Mouse (Mus musculus) spleen, adult 2 months (tissue): ENCODE data around the gene Armc12. TPM values are rescaled to one million over a fixed set of nuclear protein-coding genes. Genes with fewer than 3 reads are reported as not detected.

Experiments used
- DNase-seq, 2 experiments: peaks; one replicate each; pipeline versions ENCODE4 v3.0.0 to v3.0.0-alpha.2; 2012 to 2021; ENCODE audit warnings: low spot score in 2 of 2, low read depth in 1 of 2
- H3K27ac ChIP-seq: fragments of 200-500 bp; 2 replicates; pipeline ENCODE4 v1.5.1; 2012; ENCODE audit warnings: low read length, inconsistent platforms; ENCODE audit not compliant: insufficient read depth
- H3K27me3 ChIP-seq: fragments of 200-500 bp; 2 replicates; pipeline ENCODE4 v1.6.1; 2012; ENCODE audit warnings: mild to moderate bottlenecking, moderate library complexity, low read length, inconsistent platforms; ENCODE audit not compliant: control insufficient read depth, insufficient read depth
- H3K36me3 ChIP-seq: fragments of 200-500 bp; 2 replicates; pipeline ENCODE4 v1.6.1; 2012; ENCODE audit warnings: mild to moderate bottlenecking, low read length, inconsistent platforms; ENCODE audit not compliant: control insufficient read depth, insufficient read depth
- H3K4me1 ChIP-seq: fragments of 200-500 bp; 2 replicates; pipeline ENCODE4 v1.6.1; 2011; ENCODE audit warnings: inconsistent platforms; ENCODE audit not compliant: control insufficient read depth, insufficient read depth, insufficient read length
- H3K4me3 ChIP-seq: fragments of 200-500 bp; 2 replicates; pipeline ENCODE4 v1.5.1; 2011; ENCODE audit warnings: mild to moderate bottlenecking, inconsistent platforms; ENCODE audit not compliant: insufficient read depth, insufficient read length; ENCODE audit errors: extremely low read depth
- CTCF ChIP-seq: fragments of 200-500 bp; IDR thresholded peaks from 2 replicates; pipeline ENCODE4 v1.5.1; 2011; ENCODE audit warnings: mild to moderate bottlenecking, inconsistent platforms; ENCODE audit not compliant: insufficient read depth, insufficient read length, insufficient replicate concordance; ENCODE audit errors: extremely low read depth
- POLR2A ChIP-seq: fragments of 200-500 bp; IDR thresholded peaks from 2 replicates; pipeline ENCODE4 v1.6.1; 2011; ENCODE audit warnings: low read depth, low read length, inconsistent platforms
- whole genome bisulfite sequencing: fragments of 180-500 bp; shearing (Covaris S2); methylation state at CpG from one replicate; pipeline ENCODE4 v1.1.7; 2018; 5-methylcytosine and 5-hydroxymethylcytosine counted together
- polyA plus RNA-seq: library from polyadenylated mRNA; depleted of rRNA; stranded (reverse); fragments of >200 nt; gene quantifications from 2 replicates; pipeline ENCODE4 v1.2.3, GENCODE M21; 2012; rRNA removed

Gene Armc12
- polyA plus RNA-seq, 1 experiment: 0.25 TPM

DNA sequence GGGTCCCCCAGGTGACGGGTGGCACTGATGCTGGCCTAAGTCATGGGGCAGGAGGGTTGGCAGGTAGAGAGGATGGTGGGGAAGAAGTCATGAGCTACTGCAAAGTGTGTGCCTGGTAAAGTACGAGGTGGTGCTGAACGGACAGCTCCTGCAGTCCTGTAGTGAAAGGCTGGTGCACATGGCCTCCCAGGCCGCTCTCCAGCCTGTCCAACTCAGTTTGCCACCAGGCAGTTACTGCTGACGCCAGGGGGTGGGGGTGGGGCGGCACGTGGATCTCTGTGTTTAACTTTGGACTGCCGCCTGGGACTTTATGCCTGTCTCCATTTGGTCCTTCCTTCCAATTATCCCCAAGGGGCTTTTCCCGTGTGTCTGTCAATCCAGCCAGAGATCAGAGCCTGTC lies 49.8 kb downstream of the Armc12 start:
- peak in 1 of 2 experiments; percentile 11 for DNase-seq
- no peaks in the 10 kb centered on the region; the same call in 1 of the 2 replicates for H3K4me1 ChIP-seq
- TF ChIP-seq POLR2A (no peak), CTCF (no peak)
- H3K4me3 ChIP-seq: no peak overlapping the region
- 0 out of 2 replicates have a peak, but pooled peaks cover 2% of the 10 kb centered on the region for H3K27me3 ChIP-seq
- H3K36me3 ChIP-seq: no peaks in the 10 kb centered on the region
- WGBS: 8% methylated on average over 9 of the region's 9 CpGs
- no peak overlapping the region for H3K27ac ChIP-seq

DNA sequence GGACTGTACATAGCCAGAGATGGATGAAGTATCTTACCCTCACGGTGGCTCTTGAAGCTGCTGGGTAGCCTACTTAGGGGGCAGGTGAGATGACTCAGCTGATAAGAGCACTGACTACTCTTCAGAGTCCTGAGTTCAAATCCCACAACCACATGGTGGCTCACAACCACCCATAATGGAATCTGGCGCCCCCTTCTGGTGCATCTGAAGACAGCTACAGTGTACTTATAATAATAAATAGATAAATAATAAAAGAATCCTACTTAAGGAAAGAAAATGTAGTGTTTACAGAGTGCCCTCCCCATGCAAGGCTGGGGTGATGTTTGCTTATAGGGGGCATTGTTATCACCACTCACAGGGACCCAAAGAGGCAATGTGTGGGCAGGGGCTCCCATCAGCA lies 50.5 kb downstream of the Armc12 start:
- no peak for TF ChIP-seq CTCF
- TF ChIP-seq POLR2A: no peak
- H3K36me3 ChIP-seq: no peaks in the 10 kb centered on the region
- H3K4me3 ChIP-seq: no peak overlapping the region
- no peaks in the 10 kb centered on the region for H3K27me3 ChIP-seq
- 67% methylated on average over 2 of the region's 2 CpGs for WGBS
- H3K27ac ChIP-seq: no peak overlapping the region
- no peak for DNase-seq
- H3K4me1 ChIP-seq: no peaks in the 10 kb centered on the region

DNA sequence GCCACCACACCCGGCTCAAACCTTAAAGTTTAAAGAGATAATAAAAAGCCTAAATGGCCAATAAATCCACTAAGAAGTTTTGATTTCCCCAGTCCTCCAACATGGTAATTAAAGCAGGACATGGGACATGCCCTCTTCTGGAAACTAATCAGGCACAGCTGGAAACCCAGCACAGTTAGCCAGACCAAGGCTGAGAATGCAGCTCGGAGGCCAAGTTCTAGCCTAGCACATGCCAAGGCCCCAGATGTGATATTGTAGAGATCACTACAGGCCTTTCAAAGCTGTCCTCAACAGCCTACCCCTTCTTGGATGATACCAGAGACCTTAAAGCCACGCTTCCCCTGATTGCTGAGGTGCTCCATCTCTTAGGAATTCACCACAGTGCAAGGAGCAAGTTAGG lies 55.9 kb downstream of the Armc12 start:
- 91% methylated on average over 3 of the region's 3 CpGs for WGBS
- no peaks in the 10 kb centered on the region for H3K27me3 ChIP-seq
- H3K4me3 ChIP-seq: no peak overlapping the region
- H3K36me3 ChIP-seq: peaks cover 26% of the 10 kb centered on the region
- DNase-seq: no peak
- no peak for TF ChIP-seq CTCF
- no peak for TF ChIP-seq POLR2A
- no peaks in the 10 kb centered on the region for H3K4me1 ChIP-seq
- H3K27ac ChIP-seq: no peak overlapping the region

DNA sequence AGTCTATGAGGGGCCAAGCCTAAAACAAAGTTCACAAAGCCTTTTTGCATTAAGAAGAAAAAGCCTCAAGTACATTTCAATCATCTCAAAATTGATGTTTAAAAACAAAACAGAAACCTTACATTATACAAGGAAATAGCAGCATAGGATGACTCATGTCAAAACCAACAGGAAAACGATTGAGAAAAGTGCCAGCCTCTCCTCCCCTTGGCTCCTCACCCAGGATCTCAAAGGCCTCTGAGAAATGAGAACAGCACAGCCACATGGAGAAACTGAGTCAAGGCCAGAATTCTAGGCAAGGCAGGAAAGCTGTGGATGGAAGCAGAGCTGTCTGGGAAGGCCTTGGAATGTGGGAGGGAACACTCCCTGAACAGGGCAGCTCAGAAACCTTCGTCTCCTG lies 58.0 kb downstream of the Armc12 start:
- Histone ChIP-seq H3K27me3 (no peaks in the 10 kb centered on the region), H3K4me1 (no peaks in the 10 kb centered on the region), H3K4me3 (no peak overlapping the region), H3K36me3 (peaks cover 36% of the 10 kb centered on the region), H3K27ac (no peak overlapping the region)
- no peak for TF ChIP-seq CTCF
- TF ChIP-seq POLR2A: no peak
- whole genome bisulfite sequencing: 62% methylated on average over 2 of the region's 2 CpGs
- no peak for DNase-seq

Other genes with a start within 250 kb of the Armc12 start
- 17.2 and 19.3 TPM in 2 replicates for gene Fance, start 217.3 kb upstream of the Armc12 start, polyA plus RNA-seq
- 4,168 and 4,314 TPM in 2 replicates for gene Rpl10a, start 202.3 kb upstream of the Armc12 start, polyA plus RNA-seq
- 4.3 and 5.0 TPM in 2 replicates for gene Tead3, start 180.0 kb upstream of the Armc12 start, polyA plus RNA-seq
- gene Tulp1, start 165.6 kb upstream of the Armc12 start, polyA plus RNA-seq: 0.15 and 0.25 TPM in 2 replicates
- 26.1 and 29.7 TPM in 2 replicates for gene Fkbp5, start 13.3 kb upstream of the Armc12 start, polyA plus RNA-seq
- not detected in 2 replicates for gene Clpsl2, start 18.6 kb downstream of the Armc12 start, polyA plus RNA-seq
- gene Clps, start 30.0 kb downstream of the Armc12 start, polyA plus RNA-seq: 8,275 and 8,966 TPM in 2 replicates
- not detected in 2 replicates for gene Lhfpl5, start 44.8 kb downstream of the Armc12 start, polyA plus RNA-seq
- gene Srpk1, start 91.9 kb downstream of the Armc12 start, polyA plus RNA-seq: 20.0 and 20.5 TPM in 2 replicates
- gene Slc26a8, start 159.4 kb downstream of the Armc12 start, polyA plus RNA-seq: 0.38 and 0.40 TPM in 2 replicates
- 83.1 and 93.0 TPM in 2 replicates for gene Mapk14, start 160.5 kb downstream of the Armc12 start, polyA plus RNA-seq
- gene AC170998.1, start 195.3 kb downstream of the Armc12 start, polyA plus RNA-seq: 0.28 and 0.81 TPM in 2 replicates
- gene Mapk13, start 238.5 kb downstream of the Armc12 start, polyA plus RNA-seq: 1.1 and 2.6 TPM in 2 replicates